Mouse (Mus musculus): ENCODE data around the gene Krtap16-1.

Gene Krtap16-1

GRCm38 (mm10) chr11:99986180-99986647 lies at the start of gene Krtap16-1:
Gene Krtap16-1, minus strand, starts transcription at chr11:99986597.
- DNase-seq, result no peak

- no peak for DNase-seq
Observed at GRCm38 (mm10) chr11:100029768-100030167, 43.4 kb upstream of the Krtap16-1 start, which contains the start of gene Krt33b. Gene Krt33b, minus strand, starts transcription at chr11:100029868.

- no peak for DNase-seq
Observed at GRCm38 (mm10) chr11:100021438-100021837, 35.0 kb upstream of the Krtap16-1 start.

- DNase-seq, result no peak
Observed at GRCm38 (mm10) chr11:100019466-100019865, 33.1 kb upstream of the Krtap16-1 start.

- no peak for DNase-seq
Observed at GRCm38 (mm10) chr11:100016112-100016511, 29.7 kb upstream of the Krtap16-1 start, which contains the start of gene Krt33a. Gene Krt33a, minus strand, starts transcription at chr11:100016212.

- DNase-seq, result no peak
Observed at GRCm38 (mm10) chr11:100013691-100014171, 27.3 kb upstream of the Krtap16-1 start.

- no peak for DNase-seq
Observed at GRCm38 (mm10) chr11:100010682-100011081, 24.3 kb upstream of the Krtap16-1 start.

GRCm38 (mm10) chr11:100008336-100008735 lies 21.9 kb upstream of the Krtap16-1 start:
- DNase-seq, result no peak

- DNase-seq, result no peak
Observed at GRCm38 (mm10) chr11:100006624-100007023, 20.2 kb upstream of the Krtap16-1 start.

- DNase-seq, result no peak
Observed at GRCm38 (mm10) chr11:100005905-100006304, 19.5 kb upstream of the Krtap16-1 start.

GRCm38 (mm10) chr11:100004846-100005245 lies 18.4 kb upstream of the Krtap16-1 start:
- DNase-seq, result peak in 1 of 2 experiments; percentile 14

- no peak for DNase-seq
Observed at GRCm38 (mm10) chr11:99999091-99999490, 12.7 kb upstream of the Krtap16-1 start.

GRCm38 (mm10) chr11:99994384-99994661 lies 7.9 kb upstream of the Krtap16-1 start:
- no peak for DNase-seq

- DNase-seq, result no peak
Observed at GRCm38 (mm10) chr11:99993620-99994383, 7.4 kb upstream of the Krtap16-1 start, which contains the start of gene Krtap17-1. Gene Krtap17-1, minus strand, starts transcription at chr11:99993994.

- no peak for DNase-seq
Observed at GRCm38 (mm10) chr11:99990571-99990970, 4.2 kb upstream of the Krtap16-1 start.

- no peak for DNase-seq
Observed at GRCm38 (mm10) chr11:99989881-99990405, 3.5 kb upstream of the Krtap16-1 start.

GRCm38 (mm10) chr11:99988530-99988929 lies 2.1 kb upstream of the Krtap16-1 start:
- DNase-seq, result no peak

- no peak for DNase-seq
Observed at GRCm38 (mm10) chr11:99985291-99986092, 905 bp downstream of the Krtap16-1 start.

GRCm38 (mm10) chr11:99983442-99983841 lies 3.0 kb downstream of the Krtap16-1 start:
- no peak for DNase-seq

- no peak for DNase-seq
Observed at GRCm38 (mm10) chr11:99982731-99983130, 3.7 kb downstream of the Krtap16-1 start.

- DNase-seq, result no peak
Observed at GRCm38 (mm10) chr11:99978953-99979352, 7.4 kb downstream of the Krtap16-1 start, which contains the start of gene Krtap29-1. Gene Krtap29-1, minus strand, starts transcription at chr11:99979053.

GRCm38 (mm10) chr11:99965961-99966360 lies 20.4 kb downstream of the Krtap16-1 start:
- DNase-seq, result no peak

- DNase-seq, result no peak
Observed at GRCm38 (mm10) chr11:99964213-99964612, 22.2 kb downstream of the Krtap16-1 start.
